Mouse (Mus musculus): ENCODE measurements around the gene Sema3f.

DNA sequence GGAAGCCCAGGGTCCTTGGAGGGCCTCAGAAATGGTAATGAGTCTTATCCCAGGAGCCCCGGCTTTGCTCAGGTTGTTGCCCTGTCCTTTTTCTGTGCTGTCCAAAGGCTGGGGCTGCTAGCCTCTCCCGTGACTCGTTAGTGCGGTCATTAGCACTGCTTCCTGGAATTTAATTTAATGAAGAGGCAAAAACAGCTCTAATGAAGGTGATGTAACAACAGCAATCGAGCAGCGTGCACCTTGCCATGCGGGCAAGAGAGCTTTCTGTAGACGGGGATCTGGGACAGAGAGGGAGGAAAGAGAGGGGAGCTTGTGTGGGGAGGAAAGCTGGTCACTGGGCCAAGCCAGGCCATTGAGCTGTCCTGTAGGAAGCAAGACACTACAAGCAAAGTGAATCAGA lies 68.6 kb downstream of the Sema3f start:
- TF ChIP-seq CTCF (IDR thresholded peaks at IDR 0.05; ENCODE audit: borderline replicate concordance, insufficient read depth, low read depth, low read length) (no peak), POLR2A (IDR thresholded peaks at IDR 0.05; ENCODE audit: borderline replicate concordance, insufficient read depth, low read length) (no peak)
